Mouse (Mus musculus): ENCODE measurements around the gene Celf5.
A peak's percentile ranks its signal among the peaks of the same experiment; 100 is the strongest.

The Celf5 gene

GRCm38 (mm10) chr10:81470454-81470853, 12.1 kb downstream of the Celf5 start:
- DNase-seq = peak; percentile 63

GRCm38 (mm10) chr10:81469253-81469652, 13.3 kb downstream of the Celf5 start:
- DNase-seq = peak; percentile 83

- DNase-seq = peak; percentile 29
Measured at GRCm38 (mm10) chr10:81467670-81468235, 14.8 kb downstream of the Celf5 start.

GRCm38 (mm10) chr10:81466881-81467280, 15.6 kb downstream of the Celf5 start:
- DNase-seq = peak; percentile 12

- DNase-seq = no peak
Measured at GRCm38 (mm10) chr10:81466066-81466465, 16.4 kb downstream of the Celf5 start.

GRCm38 (mm10) chr10:81465265-81465645, 17.3 kb downstream of the Celf5 start:
- DNase-seq = peak; percentile 8

- peak; percentile 33 for DNase-seq
Measured at GRCm38 (mm10) chr10:81464405-81465264, 17.9 kb downstream of the Celf5 start.

- DNase-seq = peak; percentile 5
Measured at GRCm38 (mm10) chr10:81463531-81463930, 19.0 kb downstream of the Celf5 start.

GRCm38 (mm10) chr10:81462917-81463316, 19.6 kb downstream of the Celf5 start:
- no peak for DNase-seq

GRCm38 (mm10) chr10:81462415-81462804, 20.1 kb downstream of the Celf5 start:
- DNase-seq = peak; percentile 4

- peak; percentile 7 for DNase-seq
Measured at GRCm38 (mm10) chr10:81461673-81462414, 20.7 kb downstream of the Celf5 start.

- DNase-seq = no peak
Measured at GRCm38 (mm10) chr10:81460951-81461350, 21.6 kb downstream of the Celf5 start.

GRCm38 (mm10) chr10:81460471-81460870, 22.0 kb downstream of the Celf5 start:
- no peak for DNase-seq

- DNase-seq = no peak
Measured at GRCm38 (mm10) chr10:81459399-81459798, 23.1 kb downstream of the Celf5 start.

- peak; percentile 12 for DNase-seq
Measured at GRCm38 (mm10) chr10:81458267-81458666, 24.2 kb downstream of the Celf5 start.

- no peak for DNase-seq
Measured at GRCm38 (mm10) chr10:81457624-81458023, 24.9 kb downstream of the Celf5 start.

- no peak for DNase-seq
Measured at GRCm38 (mm10) chr10:81456983-81457563, 25.4 kb downstream of the Celf5 start.

- DNase-seq = no peak
Measured at GRCm38 (mm10) chr10:81455181-81455895, 27.2 kb downstream of the Celf5 start, which contains the start of gene Nfic. Gene Nfic, minus strand, starts transcription at chr10:81455635.

GRCm38 (mm10) chr10:81454106-81454505, 28.4 kb downstream of the Celf5 start:
- no peak for DNase-seq

GRCm38 (mm10) chr10:81452947-81453288, 29.6 kb downstream of the Celf5 start:
- no peak for DNase-seq

GRCm38 (mm10) chr10:81452237-81452946, 30.1 kb downstream of the Celf5 start:
- DNase-seq = no peak

- no peak for DNase-seq
Measured at GRCm38 (mm10) chr10:81451365-81451745, 31.2 kb downstream of the Celf5 start.

Measured in right cerebral cortex, postnatal 25 days (tissue).